Mouse (Mus musculus): ENCODE results near the gene Cnr2.

- TF ChIP-seq CTCF (IDR thresholded peaks at IDR 0.05; ENCODE audit: borderline replicate concordance, insufficient read depth, low read length), result no peak
- no peak for TF ChIP-seq POLR2A (IDR thresholded peaks at IDR 0.05; ENCODE audit: low read depth, low read length)
These were observed at the start of gene Cnr2 for GRCm38 (mm10) chr4:135895071-135895571.
